Mouse (Mus musculus) C2C12 (cell line): ENCODE results near the gene Upf3b. TPM values are rescaled to one million over a fixed set of nuclear protein-coding genes. Genes with fewer than 3 reads are reported as not detected.
A peak's percentile ranks its signal among the peaks of the same experiment; 100 is the strongest.

ENCODE experiments used
- H3K27me3 ChIP-seq: one replicate; pipeline ENCODE4 v1.6.1; 2011; ENCODE audit not compliant: control insufficient read depth, insufficient read depth, insufficient read length
- H3K36me3 ChIP-seq: one replicate; pipeline ENCODE4 v1.6.1; 2011; ENCODE audit not compliant: control insufficient read depth, insufficient read depth
- H3K4me3 ChIP-seq: one replicate; pipeline ENCODE4 v1.5.1; 2011; ENCODE audit warnings: mild to moderate bottlenecking, control low read depth; ENCODE audit not compliant: poor library complexity, insufficient read depth, severe bottlenecking
- H3K79me2 ChIP-seq: one replicate; pipeline ENCODE4 v1.6.1; 2011; ENCODE audit not compliant: control insufficient read depth, insufficient read depth
- H3K79me3 ChIP-seq: one replicate; pipeline ENCODE4 v1.6.1; 2011; ENCODE audit warnings: low read depth, control low read depth
- H3ac ChIP-seq: one replicate; pipeline ENCODE3; 2011; ENCODE audit warnings: low read depth; ENCODE audit not compliant: control insufficient read depth, insufficient read length
- CEBPB ChIP-seq: IDR thresholded peaks from one replicate; pipeline ENCODE4 v1.6.1; 2011; ENCODE audit warnings: low read depth, mild to moderate bottlenecking, control low read depth, moderate library complexity
- CTCF ChIP-seq: IDR thresholded peaks from one replicate; pipeline ENCODE4 v1.5.1; 2011; ENCODE audit not compliant: control insufficient read depth, insufficient read depth, insufficient read length
- FOSL1 ChIP-seq: IDR thresholded peaks from one replicate; pipeline ENCODE4 v1.8.0; 2011; ENCODE audit warnings: mild to moderate bottlenecking, low read length; ENCODE audit not compliant: poor library complexity, insufficient read depth, severe bottlenecking
- MAX ChIP-seq: IDR thresholded peaks from one replicate; pipeline ENCODE4 v1.6.1; 2011; ENCODE audit warnings: mild to moderate bottlenecking, control low read depth
- MYOD1 ChIP-seq: IDR thresholded peaks from one replicate; pipeline ENCODE4 v1.6.1; 2011; ENCODE audit warnings: low read depth; ENCODE audit not compliant: control insufficient read depth, insufficient read length
- MYOG ChIP-seq: IDR thresholded peaks from one replicate; pipeline ENCODE4 v1.6.1; 2011; ENCODE audit not compliant: control insufficient read depth, insufficient read length; ENCODE audit errors: extremely low read depth
- USF1 ChIP-seq: IDR thresholded peaks from one replicate; pipeline ENCODE4 v1.6.1; 2011; ENCODE audit warnings: low read depth, mild to moderate bottlenecking, control low read depth, moderate library complexity
- polyA plus RNA-seq: library from polyadenylated mRNA; unstranded; fragments of >200 nt; fragmentation: generic; extraction: Trizol; gene quantifications from one replicate; pipeline ENCODE4 v1.2.1, GENCODE M21; 2012; ENCODE audit warnings: missing spikeins

The Upf3b gene
- polyA plus RNA-seq, 1 experiment: 4.3 TPM

DNA sequence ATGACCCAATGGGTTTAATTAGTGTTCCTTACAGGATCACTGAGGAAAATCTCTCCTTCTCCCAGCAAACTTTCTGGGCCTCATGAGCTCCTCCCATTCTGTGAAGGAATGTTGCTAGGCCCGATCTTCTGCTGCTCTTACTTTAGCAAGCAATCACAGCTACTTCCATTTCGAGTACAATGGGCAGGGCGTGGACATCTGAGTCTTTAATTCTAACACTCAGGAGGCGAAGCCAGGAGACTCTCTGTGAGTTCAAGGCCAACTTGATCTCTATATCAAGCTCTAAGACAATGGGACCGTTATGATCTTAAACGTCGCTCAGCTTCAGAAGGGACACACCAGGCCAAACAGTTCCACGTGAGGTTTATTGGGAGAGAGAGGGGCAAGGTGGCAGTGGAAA, 33.5 kb downstream of the Upf3b start:
- Histone ChIP-seq H3K27me3 (no peaks in the 10 kb centered on the region), H3K36me3 (peaks cover 13% of the 10 kb centered on the region), H3K79me3 (no peaks in the 10 kb centered on the region), H3K79me2 (peaks cover under 1% of the 10 kb centered on the region), H3ac (no peak overlapping the region), H3K4me3 (no peak overlapping the region)
- no peak for TF ChIP-seq CEBPB
- no peak for TF ChIP-seq MYOD1
- TF ChIP-seq MYOG: no peak
- no peak for TF ChIP-seq CTCF
- TF ChIP-seq USF1: no peak
- TF ChIP-seq FOSL1: no peak
- no peak for TF ChIP-seq MAX

DNA sequence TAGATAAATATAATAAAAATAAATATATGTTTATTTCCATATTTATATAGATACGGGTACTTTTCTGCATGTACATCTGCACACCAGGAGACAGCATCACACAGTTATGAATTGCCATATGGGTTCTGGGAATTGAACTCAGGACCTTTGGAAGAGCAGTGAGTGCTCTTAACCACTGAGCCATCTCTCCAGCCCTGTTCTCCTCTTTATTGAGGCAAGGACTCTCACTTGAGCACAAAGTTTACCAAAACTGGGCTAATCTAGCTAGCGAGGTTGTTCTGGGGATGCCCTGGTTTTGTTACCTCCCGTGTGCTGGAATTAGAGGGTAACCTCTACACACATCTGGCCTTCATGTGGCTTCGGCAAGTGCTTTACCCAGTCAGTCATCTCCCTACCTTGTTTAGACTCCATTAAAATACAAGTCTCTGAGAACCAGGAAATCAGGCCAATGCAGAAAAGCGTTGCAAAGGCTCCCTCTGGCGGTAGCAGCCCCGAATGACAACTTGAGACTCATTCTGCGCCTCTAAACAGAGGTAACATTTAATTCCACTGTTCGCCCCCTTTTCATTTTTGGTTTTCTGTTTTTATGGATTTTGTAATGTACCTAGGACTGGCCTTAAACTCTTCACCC, 35.7 kb downstream of the Upf3b start:
- H3K79me3 ChIP-seq: no peaks in the 10 kb centered on the region
- no peaks in the 10 kb centered on the region for H3K36me3 ChIP-seq
- H3K79me2 ChIP-seq: no peaks in the 10 kb centered on the region
- H3K27me3 ChIP-seq: no peaks in the 10 kb centered on the region
- no peak overlapping the region for H3ac ChIP-seq
- H3K4me3 ChIP-seq: no peak overlapping the region
- TF ChIP-seq MAX: no peak
- TF ChIP-seq CTCF: peak; percentile 30
- no peak for TF ChIP-seq FOSL1
- no peak for TF ChIP-seq CEBPB
- TF ChIP-seq MYOD1: no peak
- no peak for TF ChIP-seq USF1
- TF ChIP-seq MYOG: no peak

DNA sequence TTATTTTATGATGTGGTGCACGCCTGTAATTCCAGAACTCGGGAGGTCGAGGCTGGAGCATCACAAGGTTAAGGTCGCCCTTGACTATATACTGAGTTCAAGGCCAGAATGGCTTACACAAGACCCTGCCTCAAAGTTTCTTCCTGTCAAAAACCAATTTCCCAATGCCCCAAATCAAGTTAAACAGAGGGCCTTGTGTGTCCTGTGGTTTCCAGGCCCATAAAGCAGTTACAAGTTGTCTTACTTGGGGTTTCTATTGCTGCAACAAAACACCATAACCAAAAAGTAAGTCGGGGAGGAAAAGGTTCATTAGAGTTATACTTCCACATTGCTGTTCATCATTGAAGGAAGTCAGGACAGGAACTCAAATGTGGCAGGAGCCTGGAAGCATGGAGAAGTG, 41.4 kb downstream of the Upf3b start:
- no peaks in the 10 kb centered on the region for H3K79me3 ChIP-seq
- H3ac ChIP-seq: no peak overlapping the region
- no peaks in the 10 kb centered on the region for H3K79me2 ChIP-seq
- no peaks in the 10 kb centered on the region for H3K36me3 ChIP-seq
- no peak overlapping the region for H3K4me3 ChIP-seq
- no peaks in the 10 kb centered on the region for H3K27me3 ChIP-seq
- TF ChIP-seq MAX: no peak
- TF ChIP-seq FOSL1: no peak
- no peak for TF ChIP-seq MYOD1
- TF ChIP-seq MYOG: no peak
- no peak for TF ChIP-seq USF1
- no peak for TF ChIP-seq CEBPB
- TF ChIP-seq CTCF: no peak

DNA sequence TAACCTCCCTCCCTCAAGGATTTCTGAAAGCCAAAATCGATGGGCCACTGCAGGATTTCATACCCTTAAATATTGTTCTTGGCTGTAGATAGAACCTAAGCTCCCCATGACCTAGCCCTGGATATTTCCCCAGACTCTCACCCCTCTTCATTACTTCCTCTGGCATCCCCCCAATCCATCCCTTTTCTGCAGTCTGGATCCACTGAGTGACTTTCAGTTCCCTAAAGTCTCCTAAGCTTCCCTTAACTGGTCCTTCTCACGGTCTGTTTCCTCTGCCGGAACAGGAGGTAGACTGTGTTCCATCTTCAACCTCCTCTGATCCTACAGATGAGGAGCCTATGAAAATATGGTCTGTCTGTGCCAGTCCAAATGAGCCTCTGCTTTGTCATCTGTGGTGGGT, 42.8 kb downstream of the Upf3b start:
- H3K36me3 ChIP-seq: no peaks in the 10 kb centered on the region
- no peak overlapping the region for H3K4me3 ChIP-seq
- no peaks in the 10 kb centered on the region for H3K79me2 ChIP-seq
- H3K79me3 ChIP-seq: no peaks in the 10 kb centered on the region
- H3ac ChIP-seq: no peak overlapping the region
- no peaks in the 10 kb centered on the region for H3K27me3 ChIP-seq
- TF ChIP-seq MYOG: no peak
- no peak for TF ChIP-seq MYOD1
- TF ChIP-seq CTCF: no peak
- TF ChIP-seq USF1: no peak
- no peak for TF ChIP-seq FOSL1
- TF ChIP-seq CEBPB: no peak
- no peak for TF ChIP-seq MAX

DNA sequence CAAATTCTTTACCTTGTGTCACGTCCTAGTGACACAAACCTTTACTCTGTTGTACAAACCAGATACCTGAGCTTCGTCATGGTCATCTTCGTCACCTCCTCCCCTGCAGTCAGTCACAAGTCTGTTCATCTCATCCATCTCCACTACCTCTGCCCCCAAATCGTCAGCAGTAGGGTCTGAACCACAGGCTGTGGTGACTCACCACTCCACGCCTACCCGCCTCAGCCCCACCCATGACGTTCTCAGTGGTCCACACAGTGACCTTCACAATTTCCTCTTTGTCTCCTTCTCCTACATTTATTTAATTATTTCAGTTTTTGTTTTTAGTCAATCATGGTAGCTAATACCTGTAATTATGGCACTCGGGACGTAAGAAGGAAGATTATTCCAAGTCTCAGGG, 46.2 kb downstream of the Upf3b start:
- Histone ChIP-seq H3K36me3 (no peaks in the 10 kb centered on the region), H3K27me3 (no peaks in the 10 kb centered on the region), H3ac (no peak overlapping the region), H3K4me3 (no peak overlapping the region), H3K79me2 (no peaks in the 10 kb centered on the region), H3K79me3 (no peaks in the 10 kb centered on the region)
- TF ChIP-seq FOSL1 (no peak), MYOD1 (no peak), CTCF (no peak), MYOG (no peak), MAX (no peak), USF1 (no peak), CEBPB (no peak)

DNA sequence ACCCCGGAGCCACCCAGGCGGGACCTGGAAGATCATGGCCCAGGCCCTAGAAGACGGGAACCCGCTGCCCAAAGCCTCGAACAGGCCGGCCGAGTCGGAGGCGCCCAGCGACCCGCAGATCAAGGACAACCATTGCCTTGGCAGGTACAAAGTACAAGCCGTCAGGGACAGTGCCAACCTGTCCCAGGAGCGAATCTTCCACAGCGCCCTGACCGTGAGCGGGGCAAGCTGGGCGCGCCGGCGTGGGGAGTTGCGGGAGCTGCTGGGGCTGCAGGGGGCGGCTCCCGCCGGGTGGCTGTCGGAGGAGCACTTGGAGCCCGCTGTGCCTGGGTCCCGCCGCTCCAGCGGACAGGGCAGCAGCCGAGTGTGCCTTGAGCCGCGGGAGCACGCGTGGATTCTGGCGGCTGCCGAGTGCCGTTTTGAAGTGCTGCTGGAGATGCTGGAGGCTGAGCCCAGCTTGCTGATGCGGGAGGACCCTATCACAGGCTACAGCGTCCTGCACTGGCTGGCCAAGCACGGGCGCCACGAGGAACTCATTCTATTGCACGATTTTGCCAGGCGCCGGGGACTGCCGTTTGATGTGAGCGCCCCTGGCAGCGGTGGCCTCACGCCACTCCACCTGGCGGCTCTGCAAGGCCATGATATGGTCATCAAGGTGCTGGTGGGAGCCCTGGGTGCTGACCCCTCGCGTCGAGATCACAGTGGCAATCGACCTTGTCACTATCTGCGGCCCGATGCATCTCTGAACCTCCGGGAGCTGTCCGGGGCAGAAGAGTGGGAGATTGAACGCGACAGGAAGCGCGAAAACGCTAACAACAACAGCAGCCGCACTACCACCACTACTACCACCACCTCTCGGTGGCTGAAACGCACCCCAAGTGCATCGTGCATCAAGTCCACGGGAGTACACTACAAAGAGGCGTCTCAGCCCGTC, 61.0 kb downstream of the Upf3b start:
- no peak for TF ChIP-seq FOSL1
- no peaks in the 10 kb centered on the region for H3K36me3 ChIP-seq
- no peak overlapping the region for H3K4me3 ChIP-seq
- no peaks in the 10 kb centered on the region for H3K79me2 ChIP-seq
- no peak overlapping the region for H3ac ChIP-seq
- H3K79me3 ChIP-seq: no peaks in the 10 kb centered on the region
- peaks cover 13% of the 10 kb centered on the region for H3K27me3 ChIP-seq
